Mouse (Mus musculus): ENCODE measurements around the gene Lin7c.

- TF ChIP-seq POLR2A (IDR thresholded peaks at IDR 0.05; ENCODE audit: insufficient read length, low read depth) (no peak), E2F4 (IDR thresholded peaks at IDR 0.05; ENCODE audit: insufficient read depth) (no peak), USF1 (IDR thresholded peaks at IDR 0.05; ENCODE audit: low read depth) (no peak), TCF12 (IDR thresholded peaks at IDR 0.05; ENCODE audit: insufficient read depth, poor library complexity, severe bottlenecking) (no peak), REST (IDR thresholded peaks at IDR 0.05; ENCODE audit: insufficient read depth, insufficient read length) (no peak), MYOD1 (IDR thresholded peaks at IDR 0.05; ENCODE audit: control insufficient read depth in 1 of 3, insufficient read length in 2 of 3, low read depth in 2 of 3) (no peak), CEBPB (IDR thresholded peaks at IDR 0.05; ENCODE audit: insufficient read depth, poor library complexity, severe bottlenecking) (no peak), TCF3 (IDR thresholded peaks at IDR 0.05; ENCODE audit: insufficient read length, low read depth) (no peak), MAX (IDR thresholded peaks at IDR 0.05; ENCODE audit: low read depth) (no peak), MYOG (IDR thresholded peaks at IDR 0.05; ENCODE audit: control insufficient read depth in 1 of 3, insufficient read depth in 1 of 3, insufficient read length in 2 of 3, low read depth in 2 of 3) (no peak), POLR2AphosphoS2 (IDR thresholded peaks at IDR 0.05; ENCODE audit: insufficient read length, low read depth) (no peak)
Observed at GRCm38 (mm10) chr2:109890068-109890467, 585 bp upstream of the Lin7c start.

Measured in myocyte (in vitro differentiated cells).